Mouse (Mus musculus) A20 (cell line): ENCODE measurements around the gene Zfp866.

Experiments used
- DNase-seq: peaks from one replicate; pipeline ENCODE4 v3.0.0-alpha.2; 2011; ENCODE audit warnings: low read depth, low spot score

Zfp866 gene

GRCm38 (mm10) chr8:69790773-69791367 lies at the start of gene Zfp866, which contains the start of gene Atp13a1:
Gene Zfp866 (minus strand): TSS chr8:69791178.
Gene Atp13a1 (plus strand): TSS chr8:69791163.
- peak; percentile 94 for DNase-seq

DNA sequence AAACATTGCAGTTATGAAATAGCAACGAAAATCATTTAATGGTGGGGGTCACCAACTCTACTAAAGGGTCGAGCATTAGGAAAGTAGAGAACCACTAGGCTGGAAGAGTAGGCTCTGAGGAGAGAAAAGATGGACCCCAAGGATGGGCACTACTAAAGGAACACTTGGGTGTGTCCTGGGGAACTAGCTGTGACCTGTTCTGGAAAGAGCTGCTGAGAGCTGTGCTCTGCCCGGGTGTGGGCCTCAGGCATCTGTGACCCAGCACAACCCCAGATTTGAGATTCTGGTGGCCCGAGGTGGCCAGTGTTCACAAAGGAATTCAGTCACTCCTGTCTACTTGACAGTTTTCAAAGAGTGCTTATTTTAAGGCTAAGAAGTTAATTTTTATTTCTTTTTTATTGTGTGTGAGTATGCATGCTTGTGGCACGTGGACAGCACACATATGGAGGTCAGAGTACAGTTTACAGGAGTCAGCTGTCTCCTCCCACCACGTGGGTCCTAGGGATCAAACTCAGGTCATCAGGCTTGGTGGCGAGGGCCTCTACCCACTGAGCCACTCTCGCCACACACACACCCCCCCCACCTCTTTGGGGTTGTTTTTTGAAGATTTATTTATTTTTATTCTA lies 46.2 kb upstream of the Zfp866 start:
- DNase-seq: no peak

DNA sequence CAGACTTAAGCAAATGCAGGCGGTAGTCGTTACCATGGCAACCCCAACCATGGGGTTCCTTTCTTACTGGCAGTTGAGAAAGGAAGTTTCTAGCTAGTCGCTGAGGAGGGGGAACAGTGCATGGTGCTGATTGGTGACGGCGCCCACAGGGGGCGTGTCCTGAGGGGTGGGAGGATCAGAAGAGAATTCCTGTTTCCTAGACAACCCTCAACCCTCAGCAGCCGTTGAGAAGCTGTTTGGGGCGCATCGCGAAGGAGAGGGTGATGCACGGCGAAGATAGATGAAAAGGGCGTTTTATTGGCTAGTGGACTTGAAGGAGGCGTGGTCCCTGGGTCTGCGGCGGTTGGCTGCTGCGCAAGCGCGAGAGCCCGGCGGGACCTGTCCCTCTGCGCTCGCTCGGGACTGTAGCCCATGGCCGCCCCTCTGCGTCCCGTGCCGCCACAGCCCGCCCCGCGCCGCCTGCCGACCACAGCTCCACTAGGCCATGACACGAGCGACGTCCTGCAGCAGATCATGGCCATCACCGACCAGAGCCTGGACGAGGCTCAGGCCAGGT lies 41.4 kb upstream of the Zfp866 start, which contains the start of gene Pbx4:
Gene Pbx4, plus strand, starts transcription at position 194 of the 556 bp plus-strand sequence.
- DNase-seq: peak; percentile 96

DNA sequence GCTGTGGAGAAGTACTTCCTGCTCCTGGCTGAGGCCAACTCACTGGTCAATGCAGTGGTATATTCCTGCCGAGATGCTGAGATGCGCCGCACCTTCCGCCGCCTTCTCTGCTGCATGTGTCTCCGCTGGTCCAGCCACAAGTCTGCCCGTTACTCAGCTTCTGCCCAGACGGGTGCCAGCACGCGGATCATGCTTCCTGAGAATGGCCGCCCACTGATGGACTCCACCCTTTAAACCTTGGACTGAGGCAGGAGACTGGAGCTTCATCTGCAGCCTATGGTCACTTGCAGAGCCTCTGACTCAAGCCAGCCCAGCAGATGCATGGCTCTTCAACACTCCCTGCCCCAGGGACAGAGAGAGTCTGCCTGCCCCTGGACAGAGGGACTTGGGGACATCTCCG lies 35.4 kb upstream of the Zfp866 start:
- no peak for DNase-seq

- peak; percentile 83 for DNase-seq
Measured at GRCm38 (mm10) chr8:69822386-69823191, 31.6 kb upstream of the Zfp866 start, which contains the start of gene Lpar2. Gene Lpar2 (plus strand): TSS chr8:69822429.

GRCm38 (mm10) chr8:69821971-69822385 lies 31.0 kb upstream of the Zfp866 start:
- peak; percentile 64 for DNase-seq

- no peak for DNase-seq
Measured at GRCm38 (mm10) chr8:69820466-69820865, 29.5 kb upstream of the Zfp866 start.

- DNase-seq: no peak
Measured at GRCm38 (mm10) chr8:69815396-69815795, 24.4 kb upstream of the Zfp866 start.

DNA sequence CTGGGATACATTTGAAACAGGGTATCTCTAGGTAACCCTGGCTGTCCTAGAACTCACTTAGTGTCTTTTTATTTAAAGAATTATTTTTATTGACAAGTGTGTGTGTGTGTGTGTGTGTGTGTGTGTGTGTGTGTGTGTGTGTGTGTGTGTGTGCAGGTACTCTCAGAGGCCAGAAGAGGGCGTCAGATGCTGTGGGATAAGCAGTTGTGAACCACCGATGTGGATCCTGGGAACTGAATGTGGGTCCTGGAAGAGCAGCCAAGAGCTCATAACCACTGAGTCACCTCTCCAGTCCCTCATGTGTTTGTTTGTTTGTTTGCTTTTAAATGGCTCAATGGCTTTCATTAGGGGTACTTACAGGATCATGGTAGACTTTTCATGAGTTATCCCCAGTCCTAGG lies 23.9 kb upstream of the Zfp866 start:
- no peak for DNase-seq

GRCm38 (mm10) chr8:69809820-69810219 lies 18.8 kb upstream of the Zfp866 start:
- DNase-seq: no peak

DNA sequence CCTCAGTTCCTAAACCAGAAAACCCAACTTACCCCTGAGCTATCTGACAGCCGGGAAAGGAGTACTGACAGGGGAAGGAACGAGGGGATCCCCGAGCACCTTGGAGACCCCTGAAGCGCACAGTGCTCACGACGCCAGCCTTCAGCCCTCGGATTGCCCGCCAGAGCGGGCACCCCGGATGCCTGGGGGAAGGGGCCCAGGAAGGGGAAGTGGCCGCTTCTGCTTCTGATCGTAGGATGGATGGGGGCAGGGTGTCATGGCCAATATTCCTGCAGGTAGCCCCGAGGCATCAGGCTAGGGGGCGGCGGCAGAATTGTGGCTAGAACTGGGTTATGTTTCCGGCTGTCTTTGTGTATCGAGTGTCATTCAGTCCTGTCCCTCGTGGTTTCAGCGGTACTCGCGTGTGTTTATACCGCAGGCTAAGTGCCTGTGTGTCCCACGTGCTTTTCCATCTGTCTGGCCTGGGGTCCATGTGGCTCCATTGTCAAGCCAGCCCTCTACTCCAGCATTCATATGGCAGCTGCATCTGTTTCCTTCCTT lies 18.0 kb upstream of the Zfp866 start:
- DNase-seq: peak; percentile 73

DNA sequence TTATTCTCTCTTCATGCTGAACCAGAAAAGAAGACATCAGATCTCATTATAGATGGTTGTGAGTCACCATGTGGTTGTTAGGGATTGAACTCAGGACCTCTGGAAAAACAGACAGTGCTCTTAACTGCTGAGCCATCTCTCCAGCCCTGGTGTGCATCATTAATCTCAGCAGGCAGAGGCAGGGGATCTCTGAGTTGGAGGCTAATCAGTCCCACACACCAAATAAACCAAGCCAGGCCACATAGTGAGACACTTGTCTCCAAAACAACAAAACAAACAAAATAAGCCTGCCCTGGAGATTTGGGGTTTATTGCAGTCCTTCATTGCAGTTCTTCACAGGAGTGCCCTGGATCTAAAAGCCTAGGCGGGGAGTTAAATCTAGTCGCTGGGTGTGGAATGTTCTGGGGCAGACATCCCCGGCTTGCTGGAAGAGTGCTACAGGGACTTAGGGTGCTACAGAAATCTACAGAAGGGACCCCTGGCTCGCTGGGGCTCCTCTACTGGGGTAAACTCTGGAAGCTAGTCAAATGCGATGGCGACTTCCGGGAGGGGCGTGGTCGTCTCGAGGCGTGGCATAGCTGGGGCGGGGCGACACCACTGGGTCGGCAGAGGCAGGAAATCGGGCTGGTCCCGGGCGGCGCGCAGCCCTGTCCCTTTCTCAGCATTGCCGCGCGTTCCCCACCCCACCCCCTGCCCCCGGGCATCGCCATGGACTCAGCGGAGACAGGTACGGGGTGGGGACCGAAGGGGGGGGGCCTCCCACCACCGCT lies 17.3 kb upstream of the Zfp866 start, which contains the start of gene Gmip:
Gene Gmip, plus strand, starts transcription at position 586 of the 770 bp plus-strand sequence.
- peak; percentile 91 for DNase-seq

GRCm38 (mm10) chr8:69807236-69807635 lies 16.3 kb upstream of the Zfp866 start:
- no peak for DNase-seq

GRCm38 (mm10) chr8:69805491-69805890 lies 14.5 kb upstream of the Zfp866 start:
- no peak for DNase-seq

GRCm38 (mm10) chr8:69805086-69805485 lies 14.1 kb upstream of the Zfp866 start:
- DNase-seq: no peak

DNA sequence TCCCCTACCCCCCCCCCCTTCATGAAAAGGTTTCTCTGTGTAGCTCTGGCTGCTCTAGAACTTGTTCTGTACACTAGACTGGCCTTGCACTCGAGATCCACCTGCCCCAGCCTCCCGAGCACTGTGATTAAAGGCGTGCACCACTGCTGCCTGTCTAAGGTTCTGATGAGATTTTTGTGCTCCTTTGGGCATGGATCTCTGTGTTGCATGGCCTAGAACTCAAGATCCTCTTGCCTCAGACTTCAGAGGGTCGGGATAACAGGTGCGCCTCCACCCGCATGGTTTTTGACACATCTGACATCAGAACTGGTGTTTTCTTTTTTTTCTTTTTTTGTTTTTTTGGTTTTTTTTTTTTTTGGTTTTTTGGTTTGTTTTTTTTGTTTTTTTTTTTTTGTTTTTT lies 13.6 kb upstream of the Zfp866 start:
- DNase-seq: no peak

GRCm38 (mm10) chr8:69803366-69803765 lies 12.4 kb upstream of the Zfp866 start:
- DNase-seq: no peak

DNA sequence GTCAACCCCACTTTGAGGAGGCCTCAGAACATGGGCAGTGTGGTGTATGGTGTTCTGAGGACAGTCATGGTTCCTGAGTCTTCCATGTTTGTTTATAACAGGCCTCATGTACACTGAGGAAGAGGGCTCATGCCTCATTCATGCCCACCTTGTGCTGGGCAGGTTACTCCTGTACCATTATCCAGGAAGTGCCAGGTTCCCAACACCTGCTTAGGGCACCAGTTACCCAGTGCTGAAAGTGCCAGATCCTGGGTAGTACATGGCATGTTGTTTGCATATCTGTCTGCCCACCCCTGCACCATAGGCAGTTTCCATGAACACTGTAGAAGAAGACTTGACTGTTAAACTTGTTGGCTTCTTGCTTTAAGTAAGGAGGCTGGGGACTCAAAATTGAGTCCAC lies 11.2 kb upstream of the Zfp866 start:
- no peak for DNase-seq

DNA sequence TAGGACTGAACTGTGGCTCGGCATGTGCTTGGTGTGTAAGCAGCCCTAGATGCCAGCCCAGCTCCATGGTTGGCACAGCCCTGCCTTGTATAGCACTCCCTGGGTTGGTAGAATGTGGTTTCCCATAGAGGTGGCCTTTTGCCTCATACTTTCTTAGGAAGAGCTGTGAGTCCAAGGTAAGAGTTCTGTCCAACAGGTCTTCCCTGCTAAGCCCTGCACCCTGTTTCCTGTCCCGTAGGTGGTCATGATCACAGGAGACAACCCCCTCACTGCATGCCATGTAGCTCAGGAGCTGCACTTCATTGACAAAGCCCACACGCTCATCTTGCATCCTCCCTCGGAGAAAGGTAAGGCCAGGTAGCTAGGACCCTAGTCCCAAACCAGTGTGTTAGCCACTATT lies 10.8 kb upstream of the Zfp866 start:
- no peak for DNase-seq

GRCm38 (mm10) chr8:69799946-69800345 lies 9.0 kb upstream of the Zfp866 start:
- DNase-seq: no peak

- no peak for DNase-seq
Measured at GRCm38 (mm10) chr8:69799261-69799660, 8.3 kb upstream of the Zfp866 start.
